Mouse (Mus musculus) retina, postnatal 7 days (tissue): ENCODE results near the gene Pced1b.
"Not testable (repeated sequence)": the region's sequence is repeated elsewhere in the genome, so short reads cannot be mapped to it uniquely, and the experiment has no call there.

Source experiments
- DNase-seq: peaks from one replicate; pipeline ENCODE4 v3.0.0-alpha.2; 2012; ENCODE audit warnings: low read depth, low spot score

The Pced1b gene

GRCm38 (mm10) chr15:97372043-97372442 lies 125.1 kb downstream of the Pced1b start:
- DNase-seq = not testable (repeated sequence)

- no peak for DNase-seq
Observed at GRCm38 (mm10) chr15:97372611-97373131, 125.8 kb downstream of the Pced1b start.

- no peak for DNase-seq
Observed at GRCm38 (mm10) chr15:97373203-97374084, 126.5 kb downstream of the Pced1b start.

GRCm38 (mm10) chr15:97374085-97374844 lies 127.4 kb downstream of the Pced1b start:
- DNase-seq = no peak

DNA sequence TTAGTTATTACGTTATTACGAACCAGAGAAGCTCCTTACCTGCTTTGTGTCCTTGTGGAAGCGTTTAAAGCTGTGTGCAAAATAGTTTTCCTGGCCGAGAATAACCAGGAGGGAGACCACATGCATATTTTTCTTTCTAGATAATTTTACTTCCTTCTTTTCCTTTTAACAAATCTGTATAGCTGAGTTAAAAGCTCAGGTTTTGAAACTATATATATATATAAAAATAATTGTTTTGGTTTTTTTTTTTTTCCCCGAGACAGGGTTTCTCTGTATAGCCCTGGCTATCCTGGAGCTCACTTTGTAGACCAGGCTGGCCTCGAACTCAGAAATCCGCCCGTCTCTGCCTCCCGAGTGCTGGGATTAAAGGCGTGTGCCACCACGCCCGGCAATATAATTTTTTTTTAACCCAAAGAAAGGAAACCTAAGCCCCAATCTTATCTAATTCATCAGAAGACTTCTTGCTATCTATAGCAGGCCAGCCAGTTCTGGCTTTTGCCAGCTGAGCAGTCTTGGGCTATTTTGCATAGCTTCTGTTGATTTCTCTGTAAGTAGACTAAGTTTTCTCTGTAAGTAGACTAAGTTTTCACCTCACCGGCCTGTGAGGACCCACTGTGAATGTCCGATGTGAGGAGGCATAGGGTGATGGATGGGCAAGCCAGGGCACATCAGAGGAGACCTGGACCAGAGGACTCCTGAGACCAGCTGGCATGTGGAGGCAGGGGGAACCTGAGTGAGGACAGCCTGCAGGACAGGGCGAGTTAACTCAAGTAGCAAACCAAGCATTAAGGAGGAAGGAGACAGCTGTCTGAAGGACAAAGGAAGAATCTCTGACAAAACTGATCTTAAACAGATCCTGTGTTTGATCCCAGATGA lies 128.2 kb downstream of the Pced1b start:
- DNase-seq = no peak

GRCm38 (mm10) chr15:97376081-97376742 lies 129.3 kb downstream of the Pced1b start:
- DNase-seq = no peak

- DNase-seq = no peak
Observed at GRCm38 (mm10) chr15:97376792-97377222, 129.9 kb downstream of the Pced1b start.

GRCm38 (mm10) chr15:97378061-97378460 lies 131.2 kb downstream of the Pced1b start:
- no peak for DNase-seq

DNA sequence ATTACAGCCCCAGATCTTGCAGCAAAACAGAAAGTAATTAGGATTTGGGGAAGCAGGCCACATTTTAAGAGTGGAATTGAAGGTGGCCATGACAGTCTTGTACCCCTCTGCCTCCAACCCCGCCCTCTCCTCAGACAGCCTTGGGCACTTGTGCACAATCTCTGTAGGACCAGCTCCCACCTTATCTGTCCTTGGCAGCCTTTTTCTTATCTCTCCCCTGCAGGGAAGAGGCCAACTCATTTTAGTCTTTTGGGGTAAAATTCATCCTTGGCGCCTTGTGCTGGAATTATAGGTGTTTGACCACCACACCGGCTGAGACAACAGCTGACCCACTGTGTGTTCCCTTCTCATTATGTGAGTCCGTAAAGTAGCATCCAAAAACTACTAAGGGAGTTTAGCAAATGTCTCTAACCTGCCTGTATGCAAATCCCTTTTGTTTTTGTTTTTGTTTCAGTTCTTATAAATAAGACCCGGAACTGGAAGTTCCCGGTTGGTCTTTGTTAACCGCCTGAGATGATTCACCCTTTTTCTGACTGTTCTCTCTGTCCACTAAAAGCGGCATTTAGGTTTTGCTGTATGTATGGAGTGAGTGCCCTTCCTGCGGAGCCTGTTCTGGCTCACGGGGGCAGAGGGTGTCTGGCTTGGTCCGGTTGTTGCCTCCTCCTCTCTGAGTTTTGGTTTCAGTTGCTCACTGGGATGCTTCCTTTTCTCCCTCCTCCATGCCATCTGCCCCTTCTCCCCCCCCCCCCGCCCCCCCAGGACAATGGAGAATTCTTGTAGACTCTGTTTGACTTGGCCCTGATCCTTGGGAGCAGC lies 132.8 kb downstream of the Pced1b start:
- DNase-seq = no peak

GRCm38 (mm10) chr15:97382567-97382966 lies 135.7 kb downstream of the Pced1b start:
- no peak for DNase-seq

DNA sequence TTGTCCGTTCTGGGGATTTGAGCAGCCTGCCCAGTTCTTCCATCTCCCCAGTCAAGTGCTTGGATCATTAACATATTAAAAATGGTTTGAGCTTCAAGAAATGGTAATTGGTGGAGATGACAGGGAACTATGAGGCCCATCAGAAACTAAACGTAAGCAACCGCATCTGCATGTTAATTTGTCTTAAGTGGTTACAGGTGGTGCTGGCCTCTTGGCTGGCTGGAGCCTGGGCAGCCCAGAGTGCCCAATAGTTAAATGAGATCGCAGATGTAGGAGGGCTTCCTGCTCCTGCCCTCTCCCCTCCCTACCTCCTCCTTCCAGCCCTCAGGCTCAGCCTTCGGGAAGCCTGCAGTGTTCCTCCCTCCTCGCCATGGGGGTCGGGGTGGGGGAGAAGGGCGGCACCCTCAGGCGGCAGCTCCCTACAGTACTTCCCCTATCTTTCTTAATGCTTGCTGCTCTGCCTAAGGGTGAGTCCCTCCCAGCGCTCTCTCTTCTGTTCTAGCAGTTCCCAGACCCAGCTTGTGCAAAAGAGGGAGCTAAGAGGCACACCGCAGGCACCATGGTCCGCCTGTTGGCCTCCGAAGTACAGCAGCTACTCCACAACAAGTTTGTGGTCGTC lies 136.7 kb downstream of the Pced1b start:
- DNase-seq = no peak

DNA sequence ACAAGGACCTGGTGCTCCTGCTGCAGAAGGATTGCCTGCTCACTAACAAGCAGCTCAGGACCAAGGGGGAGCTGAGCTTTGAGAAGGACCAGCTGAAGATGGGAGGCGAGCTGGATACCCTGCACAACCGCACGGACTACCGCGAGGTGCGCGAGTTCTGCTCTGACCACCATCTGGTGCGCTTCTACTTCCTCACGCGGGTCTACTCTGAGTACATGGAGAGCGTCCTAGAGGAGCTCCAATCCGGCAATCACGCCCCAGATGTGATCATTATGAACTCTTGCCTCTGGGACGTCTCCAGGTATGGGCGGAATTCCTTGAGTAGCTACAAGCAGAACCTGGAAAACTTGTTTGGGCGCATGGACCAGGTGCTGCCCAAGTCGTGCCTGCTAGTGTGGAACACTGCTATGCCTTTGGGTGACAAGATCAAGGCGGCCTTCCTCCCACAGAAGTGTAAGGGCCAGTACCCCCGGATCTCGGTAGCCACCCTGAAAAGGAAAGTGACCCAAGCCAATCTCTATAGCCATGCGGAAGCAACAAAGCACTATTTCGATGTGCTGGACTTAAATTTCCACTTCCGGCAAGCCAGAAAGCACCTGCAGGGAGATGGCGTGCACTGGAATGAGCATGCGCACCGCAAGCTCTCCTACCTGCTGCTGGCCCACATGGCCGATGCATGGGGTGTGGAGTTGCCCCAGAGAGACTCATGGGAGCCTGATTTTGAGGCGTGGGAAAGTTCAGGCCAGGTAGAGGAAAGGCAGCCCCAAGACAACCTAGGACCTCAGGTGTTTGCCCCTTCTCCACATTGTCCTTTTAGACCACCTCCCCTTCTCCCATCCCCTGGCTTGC lies 137.5 kb downstream of the Pced1b start:
- DNase-seq = no peak

GRCm38 (mm10) chr15:97385174-97385573 lies 138.3 kb downstream of the Pced1b start:
- not testable (repeated sequence) for DNase-seq

GRCm38 (mm10) chr15:97387793-97388192 lies 140.9 kb downstream of the Pced1b start:
- no peak for DNase-seq

- DNase-seq = no peak
Observed at GRCm38 (mm10) chr15:97389577-97389976, 142.7 kb downstream of the Pced1b start.

GRCm38 (mm10) chr15:97390778-97391177 lies 143.9 kb downstream of the Pced1b start:
- no peak for DNase-seq

DNA sequence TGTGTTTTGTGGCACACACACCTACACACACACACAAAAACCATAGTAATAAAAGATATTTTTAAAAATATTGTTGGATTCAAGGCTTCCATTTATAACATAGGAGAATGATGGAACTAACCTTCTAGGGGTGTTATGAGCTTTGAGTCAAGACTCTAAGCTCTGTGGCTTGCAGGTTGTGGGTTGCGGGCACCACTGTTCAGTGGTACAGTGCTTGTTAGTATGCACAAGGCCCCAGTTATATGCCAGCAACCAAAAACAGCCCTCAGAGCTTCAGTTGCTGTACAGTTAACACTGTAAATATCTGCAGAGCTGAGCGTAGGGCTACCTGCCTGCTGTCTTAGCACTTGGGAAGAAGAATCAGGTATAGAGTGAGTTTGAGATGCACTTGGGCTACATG lies 144.5 kb downstream of the Pced1b start:
- no peak for DNase-seq

DNA sequence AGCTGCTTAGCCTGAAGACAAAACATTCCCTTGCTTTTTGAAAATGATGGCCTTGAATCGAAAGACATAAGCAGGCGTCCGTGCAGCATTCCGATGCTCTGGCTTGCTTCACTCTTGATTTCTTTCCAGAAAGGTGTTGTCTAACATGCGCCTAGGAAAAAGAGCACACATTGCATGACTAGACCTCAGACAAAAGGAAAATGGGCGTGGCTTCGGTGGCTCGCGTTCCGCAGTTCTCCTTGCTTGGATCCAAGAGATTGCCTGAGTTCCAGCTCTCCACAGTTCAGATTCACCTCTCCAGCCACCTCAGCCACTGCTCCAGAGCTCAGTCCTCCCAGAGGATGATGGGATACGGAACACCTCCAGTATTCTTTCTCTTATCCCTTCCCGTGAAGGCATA lies 147.7 kb downstream of the Pced1b start:
- no peak for DNase-seq
